Mouse (Mus musculus) thymus, adult 2 months (tissue): ENCODE data around the gene Prss27. TPM values are rescaled to one million over a fixed set of nuclear protein-coding genes. Genes with fewer than 3 reads are reported as not detected.

ENCODE experiments used
- DNase-seq: peaks from one replicate; pipeline ENCODE4 v3.0.0; 2021
- H3K27ac ChIP-seq: fragments of 200-500 bp; 2 replicates; pipeline ENCODE4 v1.5.1; 2012; ENCODE audit warnings: low read length, control low read depth; ENCODE audit not compliant: control insufficient read depth, insufficient read depth
- H3K27me3 ChIP-seq: fragments of 200-500 bp; 2 replicates; pipeline ENCODE4 v1.6.1; 2012; ENCODE audit warnings: mild to moderate bottlenecking, low read length, moderate library complexity, mixed read lengths; ENCODE audit not compliant: control insufficient read depth, insufficient read depth
- H3K36me3 ChIP-seq: fragments of 200-500 bp; 2 replicates; pipeline ENCODE4 v1.6.1; 2012; ENCODE audit warnings: mild to moderate bottlenecking, low read length, moderate library complexity; ENCODE audit not compliant: control insufficient read depth, insufficient read depth
- H3K4me1 ChIP-seq: fragments of 200-500 bp; replicated peaks from 2 replicates; pipeline ENCODE4 v1.6.1; 2012; ENCODE audit warnings: low read length; ENCODE audit not compliant: control insufficient read depth, insufficient read depth
- H3K4me3 ChIP-seq: fragments of 200-500 bp; 2 replicates; pipeline ENCODE4 v1.5.1; 2012; ENCODE audit warnings: mild to moderate bottlenecking, low read length, control low read depth, moderate library complexity; ENCODE audit not compliant: control insufficient read depth, insufficient read depth
- CTCF ChIP-seq: fragments of 200-500 bp; IDR thresholded peaks from 2 replicates; pipeline ENCODE4 v1.5.1; 2012; ENCODE audit warnings: mild to moderate bottlenecking, control low read depth, low read length, moderate library complexity, borderline replicate concordance; ENCODE audit not compliant: control insufficient read depth, poor library complexity, insufficient read depth; ENCODE audit errors: extremely low read depth
- POLR2A ChIP-seq: fragments of 200-500 bp; IDR thresholded peaks from 2 replicates; pipeline ENCODE4 v1.6.1; 2012; ENCODE audit warnings: mild to moderate bottlenecking, low read length, control low read depth, moderate library complexity; ENCODE audit not compliant: control insufficient read depth, poor library complexity, insufficient read depth; ENCODE audit errors: extremely low read depth
- WGBS: fragments of 180-500 bp; shearing (Covaris S2); methylation state at CpG from one replicate; pipeline ENCODE4 v1.1.7; 2018; 5-methylcytosine and 5-hydroxymethylcytosine counted together
- polyA plus RNA-seq: library from polyadenylated mRNA; depleted of rRNA; stranded (reverse); fragments of >200 nt; gene quantifications from 2 replicates; pipeline ENCODE4 v1.2.3, GENCODE M21; 2012; rRNA removed

The Prss27 gene
- 0.98 and 2.5 TPM in 2 replicates for polyA plus RNA-seq

- no peaks in the 10 kb centered on the region for H3K27me3 ChIP-seq
- H3K4me1 ChIP-seq: no peaks in the 10 kb centered on the region
- no peaks in the 10 kb centered on the region for H3K36me3 ChIP-seq
- no peak for DNase-seq
- H3K4me3 ChIP-seq: no peak within 1 kb of the TSS
- H3K27ac ChIP-seq: no peak within 1 kb of the TSS
- no peak for TF ChIP-seq POLR2A
- TF ChIP-seq CTCF: no peak
- 63% methylated on average over 4 of the region's 4 CpGs for WGBS
These were observed at the start of gene Prss27 for GRCm38 (mm10) chr17:24037844-24038243. Prss27 (plus strand) TSS chr17:24038144.

GRCm38 (mm10) chr17:23989802-23990201 is 48.1 kb upstream of the Prss27 start:
- DNase-seq: no peak
- WGBS: 66% methylated on average over 2 of the region's 2 CpGs
- peaks cover 11% of the 10 kb centered on the region for H3K4me1 ChIP-seq
- H3K36me3 ChIP-seq: no peaks in the 10 kb centered on the region
- H3K4me3 ChIP-seq: no peak overlapping the region
- H3K27me3 ChIP-seq: no peaks in the 10 kb centered on the region
- H3K27ac ChIP-seq: no peak overlapping the region
- no peak for TF ChIP-seq POLR2A
- TF ChIP-seq CTCF: no peak

GRCm38 (mm10) chr17:23992789-23993553 is 45.0 kb upstream of the Prss27 start:
- DNase-seq: peak; percentile 7
- H3K4me1 ChIP-seq: peaks cover 11% of the 10 kb centered on the region
- 72% methylated on average over 9 of the region's 9 CpGs for WGBS
- no peaks in the 10 kb centered on the region for H3K27me3 ChIP-seq
- no peak overlapping the region for H3K27ac ChIP-seq
- no peak for TF ChIP-seq POLR2A
- TF ChIP-seq CTCF: no peak
- H3K36me3 ChIP-seq: no peaks in the 10 kb centered on the region
- H3K4me3 ChIP-seq: no peak overlapping the region

GRCm38 (mm10) chr17:23993559-23994428 is 44.1 kb upstream of the Prss27 start:
- Histone ChIP-seq H3K36me3 (no peaks in the 10 kb centered on the region), H3K27ac (no peak overlapping the region), H3K27me3 (no peaks in the 10 kb centered on the region), H3K4me1 (peaks cover 11% of the 10 kb centered on the region), H3K4me3 (no peak overlapping the region)
- 11% methylated on average over 31 of the region's 31 CpGs for WGBS
- DNase-seq: peak; percentile 94
- TF ChIP-seq POLR2A: no peak
- peak; percentile 77; the same call in 1 of the 2 replicates for TF ChIP-seq CTCF

- DNase-seq: no peak
- Histone ChIP-seq H3K4me3 (no peak overlapping the region), H3K36me3 (no peaks in the 10 kb centered on the region), H3K27me3 (no peaks in the 10 kb centered on the region), H3K4me1 (peaks cover 11% of the 10 kb centered on the region), H3K27ac (no peak overlapping the region)
- TF ChIP-seq POLR2A (no peak), CTCF (no peak)
- WGBS: 88% methylated on average over 7 of the region's 7 CpGs
These were observed 43.3 kb upstream of the Prss27 start for GRCm38 (mm10) chr17:23994667-23995066.

GRCm38 (mm10) chr17:23995421-23995820 is 42.5 kb upstream of the Prss27 start:
- DNase-seq: no peak
- Histone ChIP-seq H3K4me3 (no peak overlapping the region), H3K27me3 (no peaks in the 10 kb centered on the region), H3K4me1 (peaks cover 11% of the 10 kb centered on the region), H3K36me3 (no peaks in the 10 kb centered on the region), H3K27ac (no peak overlapping the region)
- TF ChIP-seq POLR2A (no peak), CTCF (no peak)
- WGBS: 58% methylated on average over 1 of the region's 1 CpGs
